Mouse (Mus musculus) G1E-ER4 (cell line): Measurements from ENCODE around the gene E130309D02Rik. TPM values are rescaled to one million over a fixed set of nuclear protein-coding genes. Genes with fewer than 3 reads are reported as not detected.

Experiments
- GATA1 ChIP-seq: IDR thresholded peaks from one replicate; pipeline ENCODE4 v1.8.0; 2012; ENCODE audit warnings: low read length, inconsistent platforms
- polyA plus RNA-seq: library from polyadenylated mRNA; stranded (reverse); fragments of >175 nt; gene quantifications from 2 replicates; pipeline ENCODE4 v1.2.3, GENCODE M21; 2012

The E130309D02Rik gene
- polyA plus RNA-seq, 1 experiment = 163 TPM

DNA sequence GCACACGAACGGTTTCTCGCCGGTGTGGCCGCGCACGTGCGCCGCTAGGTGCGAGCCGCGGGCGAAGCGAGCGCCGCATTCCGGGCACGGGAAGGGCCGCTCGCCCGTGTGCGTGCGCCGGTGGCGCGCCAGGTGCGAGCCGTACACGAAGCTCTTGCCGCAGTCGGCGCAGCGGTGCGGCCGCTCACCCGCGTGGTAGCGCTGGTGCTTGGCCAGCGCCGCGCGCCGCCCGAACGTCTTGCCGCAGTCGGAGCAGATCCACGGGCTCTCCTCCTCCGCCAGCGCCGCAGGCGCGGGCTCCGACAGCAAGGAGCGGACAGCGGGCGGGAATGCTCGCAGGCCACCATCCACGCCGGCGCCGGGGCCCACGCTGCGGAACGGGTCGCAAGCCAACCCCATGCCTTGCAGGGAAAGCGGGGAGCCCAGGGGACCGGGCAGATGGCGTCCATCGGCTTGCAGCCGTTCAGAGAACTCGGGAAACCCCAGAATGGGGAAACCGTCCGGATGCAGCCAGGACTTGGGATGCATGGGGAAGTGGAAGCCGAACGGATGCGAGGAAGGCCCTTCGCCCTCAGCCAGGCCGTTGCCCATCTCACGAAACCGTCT, 61.2 kb downstream of the E130309D02Rik start:
- no peak for TF ChIP-seq GATA1

DNA sequence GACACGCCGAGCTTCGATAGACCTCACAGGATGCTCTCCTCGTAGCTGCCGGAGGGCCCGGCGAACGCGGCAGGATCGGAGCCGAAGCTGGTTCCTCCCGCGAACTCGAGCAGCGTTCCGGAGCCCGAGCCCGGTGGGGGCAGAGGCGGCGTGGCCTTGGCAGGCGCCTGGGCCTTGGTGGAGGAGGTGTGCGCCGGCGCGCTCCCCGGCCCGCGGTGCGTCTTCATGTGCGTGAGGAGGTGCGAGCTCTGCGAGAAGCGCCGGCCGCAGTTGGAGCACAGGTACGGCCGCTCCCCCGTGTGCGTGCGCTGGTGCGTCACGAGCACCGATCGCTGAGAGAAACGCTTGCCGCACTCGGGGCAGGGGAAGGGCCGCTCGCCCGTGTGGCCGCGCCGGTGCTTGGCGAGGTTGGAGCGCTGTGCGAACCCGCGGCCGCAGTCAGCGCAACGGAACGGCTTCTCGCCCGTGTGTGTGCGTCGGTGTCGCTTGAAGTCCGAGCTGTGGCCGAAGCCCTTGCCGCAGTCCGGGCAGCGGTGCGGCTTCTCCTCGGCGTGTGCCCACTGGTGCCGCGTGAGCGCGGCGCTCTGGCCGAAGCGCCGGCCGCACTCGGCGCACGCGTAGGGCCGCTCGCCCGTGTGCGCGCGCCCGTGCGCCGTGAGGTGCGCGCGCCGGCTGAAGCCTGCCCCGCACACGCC, 61.8 kb downstream of the E130309D02Rik start:
- no peak for TF ChIP-seq GATA1

DNA sequence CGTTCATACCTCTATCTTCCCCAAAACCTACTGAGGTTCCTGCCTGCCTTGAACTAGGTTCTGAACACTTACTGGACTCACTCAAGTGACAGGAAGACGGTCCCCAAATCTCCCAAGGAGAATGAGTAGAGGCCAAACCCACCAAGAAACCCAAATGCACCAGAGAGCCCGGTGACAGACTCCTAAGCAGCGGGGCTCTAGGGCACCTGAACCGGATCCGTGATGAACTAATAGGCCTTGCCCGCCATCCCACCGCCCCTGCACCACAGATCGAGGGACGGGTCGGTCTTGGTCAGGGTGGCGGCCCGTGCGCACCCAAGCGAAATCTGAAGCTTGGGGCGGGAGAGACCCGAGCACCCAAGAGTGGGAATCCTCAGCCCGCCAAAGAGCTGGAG, 62.4 kb downstream of the E130309D02Rik start:
- TF ChIP-seq GATA1 = no peak

- TF ChIP-seq GATA1 = no peak
Measured at GRCm38 (mm10) chr5:143252039-143252438, 63.1 kb downstream of the E130309D02Rik start.

Other genes with a start within 250 kb of the E130309D02Rik start
- 32.3 and 33.4 TPM in 2 replicates for gene Rnf216, start 202.4 kb downstream of the E130309D02Rik start, polyA plus RNA-seq
- not detected in 2 replicates for gene Olfr718-ps1, start 167.8 kb downstream of the E130309D02Rik start, polyA plus RNA-seq
- gene Rbak, start 134.6 kb downstream of the E130309D02Rik start, polyA plus RNA-seq = 3.8 and 6.4 TPM in 2 replicates
- gene Spdye4b, start 134.3 kb downstream of the E130309D02Rik start, polyA plus RNA-seq = not detected in 2 replicates
- gene Spdye4a, start 88.5 kb downstream of the E130309D02Rik start, polyA plus RNA-seq = not detected in 2 replicates
- 4.2 and 4.5 TPM in 2 replicates for gene Zfp12, start 80.2 kb downstream of the E130309D02Rik start, polyA plus RNA-seq
- 8.8 and 11.0 TPM in 2 replicates for gene Zfp316, start 45.3 kb downstream of the E130309D02Rik start, polyA plus RNA-seq
- gene Zfp853, start 21.7 kb downstream of the E130309D02Rik start, polyA plus RNA-seq = 0.18 and 0.22 TPM in 2 replicates
- 50.3 and 81.4 TPM in 2 replicates for gene Zdhhc4, start 13.9 kb upstream of the E130309D02Rik start, polyA plus RNA-seq
- gene Grid2ip, start 42.0 kb upstream of the E130309D02Rik start, polyA plus RNA-seq = not detected in 2 replicates
- gene Kdelr2, start 88.5 kb upstream of the E130309D02Rik start, polyA plus RNA-seq = 70.5 and 91.3 TPM in 2 replicates
- gene Daglb, start 149.2 kb upstream of the E130309D02Rik start, polyA plus RNA-seq = 3.5 and 6.1 TPM in 2 replicates
- gene Rac1, start 212.7 kb upstream of the E130309D02Rik start, polyA plus RNA-seq = 108 and 155 TPM in 2 replicates